Comparison of ENCODE assay signal across 27 mouse cellular contexts in the genomic region with DNA sequence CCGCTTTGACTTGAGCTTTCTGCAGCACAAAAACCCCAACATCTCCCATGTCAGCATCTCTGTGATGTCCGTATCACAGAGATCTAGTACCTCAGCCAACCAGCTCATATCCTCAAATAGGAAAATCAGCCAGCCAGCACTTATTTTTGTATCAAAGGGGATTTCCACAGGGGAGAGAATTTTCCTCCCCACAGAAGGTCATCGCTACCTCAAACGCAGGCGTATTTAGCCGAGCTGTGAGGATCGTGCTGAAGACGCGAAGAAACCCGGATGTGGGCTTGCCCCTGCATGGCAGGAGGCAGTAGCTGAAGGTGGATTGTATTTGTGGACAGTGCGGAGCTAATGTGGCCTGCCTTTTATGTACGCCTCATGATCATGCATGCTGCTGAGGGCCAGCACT.
DNase-seq lines count a peak whose midpoint lies in the region; ATAC-seq lines count a peak whose summit lies in the region.
"Had no signal": no experiment of that assay in that cellular context is flagged by ENCODE, and none has a peak within 500 bp of the region (broad histone marks: within the 10 kb centered on the region; RNA-seq: fewer than 3 reads in every experiment).

No protein-coding gene starts in this region.

- no peaks in the 10 kb centered on the region for H3K36me3 ChIP-seq in midbrain, embryonic 16.5 days (ENCODE audit: control insufficient read depth, insufficient read depth, low read length)
- H3K36me3 ChIP-seq in hindbrain, embryonic 14.5 days (replicated peaks; ENCODE audit: control insufficient read depth, insufficient read depth), result no peaks in the 10 kb centered on the region
- H3K36me3 ChIP-seq: embryonic facial prominence, embryonic 12.5 days; heart, embryonic 15.5 days; hindbrain, embryonic 13.5 days; intestine, embryonic 15.5 days; limb, embryonic 13.5 days; liver, embryonic 12.5 days had no signal

- no peaks in the 10 kb centered on the region for H3K4me1 ChIP-seq in midbrain, embryonic 16.5 days (ENCODE audit: control insufficient read depth, insufficient read depth, low read length)
- no peaks in the 10 kb centered on the region for H3K4me1 ChIP-seq in hindbrain, embryonic 14.5 days (replicated peaks; ENCODE audit: control insufficient read depth, insufficient read depth, low read length)
- H3K4me1 ChIP-seq: embryonic facial prominence, embryonic 12.5 days; forebrain, embryonic 13.5 days; heart, embryonic 15.5 days; hindbrain, embryonic 13.5 days; intestine, embryonic 15.5 days; limb, embryonic 13.5 days; liver, embryonic 12.5 days had no signal

- H3K9me3 ChIP-seq in midbrain, embryonic 16.5 days (replicated peaks; ENCODE audit: control insufficient read depth, low read length, poor library complexity, severe bottlenecking), result no peaks in the 10 kb centered on the region
- H3K9me3 ChIP-seq in hindbrain, embryonic 14.5 days (ENCODE audit: control insufficient read depth, low read length), result no peaks in the 10 kb centered on the region
- H3K9me3 ChIP-seq: embryonic facial prominence, embryonic 12.5 days; forebrain, embryonic 13.5 days; heart, embryonic 15.5 days; hindbrain, embryonic 13.5 days; intestine, embryonic 15.5 days; limb, embryonic 13.5 days; liver, embryonic 12.5 days had no signal

- H3K27me3 ChIP-seq in midbrain, embryonic 16.5 days (ENCODE audit: control insufficient read depth, insufficient read depth, low read depth, low read length), result no peaks in the 10 kb centered on the region
- H3K27me3 ChIP-seq in hindbrain, embryonic 14.5 days (ENCODE audit: control insufficient read depth, insufficient read depth, low read length), result no peaks in the 10 kb centered on the region
- H3K27me3 ChIP-seq: embryonic facial prominence, embryonic 12.5 days; forebrain, embryonic 13.5 days; heart, embryonic 15.5 days; hindbrain, embryonic 13.5 days; intestine, embryonic 15.5 days; limb, embryonic 13.5 days; liver, embryonic 12.5 days had no signal

- ATAC-seq in CD4-positive, CD25-positive, alpha-beta regulatory T cell, adult 4 months, result peak; percentile 85
- ATAC-seq in midbrain, embryonic 16.5 days, result no peak
- no peak for ATAC-seq in hindbrain, embryonic 14.5 days (ENCODE audit: low FRiP score)
- ATAC-seq: forebrain, embryonic 13.5 days; liver, embryonic 12.5 days had no signal

- no peak overlapping the region for H3K4me2 ChIP-seq in midbrain, embryonic 16.5 days (ENCODE audit: low read length)
- no peak overlapping the region for H3K4me2 ChIP-seq in hindbrain, embryonic 14.5 days (replicated peaks)
- H3K4me2 ChIP-seq: embryonic facial prominence, embryonic 12.5 days; forebrain, embryonic 13.5 days; heart, embryonic 15.5 days; hindbrain, embryonic 13.5 days; intestine, embryonic 15.5 days; limb, embryonic 13.5 days; liver, embryonic 12.5 days had no signal

- 69% methylated on average over 12 of the region's 12 CpGs for WGBS in midbrain, embryonic 16.5 days
- WGBS in hindbrain, embryonic 14.5 days, result 70% methylated on average over 12 of the region's 12 CpGs

- no peak overlapping the region for H3K4me3 ChIP-seq in midbrain, embryonic 16.5 days (ENCODE audit: low read depth, low read length)
- no peak overlapping the region for H3K4me3 ChIP-seq in hindbrain, embryonic 14.5 days (replicated peaks; ENCODE audit: low read length)
- H3K4me3 ChIP-seq: embryonic facial prominence, embryonic 12.5 days; forebrain, embryonic 13.5 days; gastrocnemius, adult 2 months; heart, embryonic 15.5 days; hindbrain, embryonic 13.5 days; intestine, embryonic 15.5 days; layer of hippocampus, adult 2 months; limb, embryonic 13.5 days; liver, embryonic 12.5 days had no signal

- 0 out of 2 replicates have a peak overlapping the region, but pooled peaks have one; percentile 10 for H3K27ac ChIP-seq in midbrain, embryonic 16.5 days (ENCODE audit: low read length)
- no peak overlapping the region for H3K27ac ChIP-seq in hindbrain, embryonic 14.5 days
- H3K27ac ChIP-seq: embryonic facial prominence, embryonic 12.5 days; forebrain, embryonic 13.5 days; gastrocnemius, adult 2 months; heart, embryonic 15.5 days; hindbrain, embryonic 13.5 days; intestine, embryonic 15.5 days; layer of hippocampus, adult 2 months; limb, embryonic 13.5 days; liver, embryonic 12.5 days had no signal

- H3K9ac ChIP-seq in midbrain, embryonic 16.5 days (ENCODE audit: low read depth, low read length), result no peak overlapping the region
- no peak overlapping the region for H3K9ac ChIP-seq in hindbrain, embryonic 14.5 days
- H3K9ac ChIP-seq: embryonic facial prominence, embryonic 12.5 days; forebrain, embryonic 13.5 days; heart, embryonic 15.5 days; hindbrain, embryonic 13.5 days; intestine, embryonic 15.5 days; limb, embryonic 13.5 days; liver, embryonic 12.5 days had no signal

- peak; percentile 71 for DNase-seq in CD4-positive helper T cell, adult 2 months (ENCODE audit: low read depth, low spot score)
- DNase-seq in ZHBTc4 (ENCODE audit: low read depth, low spot score), result peak; percentile 42
- no peak for DNase-seq in ovary, postnatal 10 days (ENCODE audit: low spot score)
- DNase-seq in left cerebral cortex, postnatal 14 days (ENCODE audit: low spot score in 2 of 2), result no peak
- no peak for DNase-seq in hindbrain, embryonic 14.5 days (ENCODE audit: low spot score)
- DNase-seq: adrenal gland, postnatal 36 days; cerebellum, adult 18-20 months; cerebellum, postnatal 25 days; gastrocnemius, adult 2 months; heart, postnatal 36 days; kidney, adult 9 months; kidney, postnatal 14 days; lung, adult 2 months; lung, postnatal 14 days; right cerebral cortex, postnatal 25 days; spleen, adult 18-20 months; thymus, postnatal 36 days had no signal

- intact Hi-C loops in left cerebral cortex, postnatal 14 days (cut with DNase I), result no loop called here

Comparison
In these comparisons a context has a peak if more than half of its experiments do, and no peak if none do; other contexts are left out.
1. DNase-seq: peak in CD4-positive helper T cell, adult 2 months (single experiment) and ZHBTc4 (single experiment); none in ovary, postnatal 10 days (single experiment), left cerebral cortex, postnatal 14 days (0 of 2) and hindbrain, embryonic 14.5 days (single experiment).